Mouse (Mus musculus) layer of hippocampus, adult 11-12 months (tissue): Measurements from ENCODE around the gene Nkg7.
A peak's percentile ranks its signal among the peaks of the same experiment; 100 is the strongest.

Source experiments
- DNase-seq: peaks from one replicate; pipeline ENCODE4 v3.0.0; 2022; ENCODE audit warnings: low spot score

The Nkg7 gene

GRCm38 (mm10) chr7:43447801-43448200, 10.9 kb downstream of the Nkg7 start:
- no peak for DNase-seq

GRCm38 (mm10) chr7:43448246-43448645, 11.4 kb downstream of the Nkg7 start:
- no peak for DNase-seq

GRCm38 (mm10) chr7:43449811-43450210, 12.9 kb downstream of the Nkg7 start:
- DNase-seq = no peak

DNA sequence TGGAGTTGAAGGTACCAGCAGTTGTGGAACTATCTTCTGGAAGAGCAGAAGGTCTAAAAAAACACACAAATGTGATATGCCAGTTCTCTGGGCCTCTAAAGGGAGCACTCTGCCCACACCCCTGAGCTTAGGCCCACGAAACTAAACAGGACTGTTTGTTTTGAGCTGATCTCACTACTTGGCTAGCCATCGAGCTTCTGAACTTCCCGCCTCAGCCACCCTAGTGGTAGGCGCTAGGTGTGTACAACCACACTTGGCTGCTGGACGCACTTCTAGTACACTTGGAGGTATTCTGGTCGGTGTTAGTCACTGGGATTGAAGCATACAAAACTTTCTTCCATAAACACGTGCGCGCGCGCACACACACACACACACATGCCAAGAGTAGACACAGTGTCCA, 14.9 kb downstream of the Nkg7 start:
- DNase-seq = no peak

DNA sequence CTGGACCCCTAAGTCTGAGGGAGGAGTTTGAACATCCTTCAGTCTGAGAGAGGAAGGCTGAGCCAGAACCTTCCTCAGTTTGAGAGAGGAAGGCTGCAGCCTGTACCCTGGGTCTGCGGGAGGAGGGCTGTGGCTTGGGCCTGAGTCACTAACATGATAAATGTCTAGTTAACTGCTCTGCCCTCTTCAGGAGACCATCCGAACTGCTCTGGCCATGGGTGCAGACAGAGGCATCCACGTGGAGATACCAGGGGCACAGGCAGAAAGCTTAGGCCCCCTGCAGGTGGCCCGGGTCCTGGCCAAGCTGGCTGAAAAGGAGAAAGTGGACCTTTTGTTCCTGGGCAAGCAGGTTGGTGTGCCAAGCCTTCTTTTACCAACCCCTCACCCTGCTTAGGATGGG, 15.7 kb downstream of the Nkg7 start:
- DNase-seq = no peak

DNA sequence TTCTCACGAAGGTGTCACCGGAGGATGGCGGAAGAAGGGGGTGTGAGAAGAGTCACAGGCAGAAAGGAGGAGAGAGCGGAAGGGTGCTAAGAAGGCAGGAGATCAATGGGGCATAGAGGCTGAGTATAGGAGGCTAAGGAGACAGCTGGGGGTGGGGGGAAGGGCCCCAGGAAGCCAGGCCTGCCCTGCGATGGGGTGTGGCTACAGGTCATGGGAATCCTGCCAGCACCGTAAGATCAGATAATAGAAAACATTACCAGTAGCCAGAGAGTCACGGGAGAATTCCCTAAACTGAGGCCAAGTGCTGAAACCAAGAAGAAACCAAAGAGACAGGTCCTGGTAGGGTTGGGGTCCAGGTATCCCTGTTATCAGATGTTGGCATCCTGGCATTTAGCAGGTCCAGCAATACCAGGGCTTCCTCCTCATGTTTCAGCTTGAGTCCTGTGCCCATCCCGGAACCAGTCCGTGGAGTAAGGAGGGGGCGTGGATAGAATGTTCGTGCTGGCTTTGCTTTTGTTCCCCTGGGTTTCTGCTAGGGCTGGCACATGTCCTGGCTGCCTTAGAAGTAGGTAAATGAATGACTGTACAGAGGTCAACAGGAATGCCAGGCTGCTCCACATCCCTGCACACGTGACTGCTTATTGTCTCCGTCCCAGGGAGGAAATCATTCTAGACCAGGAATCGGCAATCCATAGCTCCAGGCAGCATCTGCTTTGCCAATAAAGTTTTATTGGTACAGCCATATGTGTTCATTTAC, 16.9 kb downstream of the Nkg7 start:
- no peak for DNase-seq

DNA sequence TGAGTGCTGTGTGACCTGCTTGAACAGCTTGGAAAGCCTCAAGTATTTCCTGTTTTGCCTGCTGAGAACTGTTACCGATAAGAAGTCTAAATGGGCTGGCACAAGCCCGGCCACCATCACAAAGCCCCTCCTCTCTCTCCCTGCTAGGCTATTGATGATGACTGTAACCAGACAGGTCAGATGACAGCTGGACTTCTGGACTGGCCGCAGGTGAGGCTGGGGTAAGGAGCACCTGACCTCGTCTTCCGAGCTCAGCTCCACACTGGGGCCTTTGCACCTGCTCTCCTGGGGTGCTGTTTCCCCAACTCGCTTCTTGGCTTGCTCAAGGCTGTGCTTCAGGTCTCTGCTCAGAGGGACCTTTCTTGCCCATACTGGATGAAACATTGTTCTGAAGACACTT, 17.5 kb downstream of the Nkg7 start:
- DNase-seq = no peak

- DNase-seq = no peak
Observed at GRCm38 (mm10) chr7:43462851-43463250, 26.0 kb downstream of the Nkg7 start, which contains the start of gene Vsig10l. TSS of gene Vsig10l (plus strand) at chr7:43463151.

GRCm38 (mm10) chr7:43463976-43464375, 27.1 kb downstream of the Nkg7 start:
- DNase-seq = no peak

DNA sequence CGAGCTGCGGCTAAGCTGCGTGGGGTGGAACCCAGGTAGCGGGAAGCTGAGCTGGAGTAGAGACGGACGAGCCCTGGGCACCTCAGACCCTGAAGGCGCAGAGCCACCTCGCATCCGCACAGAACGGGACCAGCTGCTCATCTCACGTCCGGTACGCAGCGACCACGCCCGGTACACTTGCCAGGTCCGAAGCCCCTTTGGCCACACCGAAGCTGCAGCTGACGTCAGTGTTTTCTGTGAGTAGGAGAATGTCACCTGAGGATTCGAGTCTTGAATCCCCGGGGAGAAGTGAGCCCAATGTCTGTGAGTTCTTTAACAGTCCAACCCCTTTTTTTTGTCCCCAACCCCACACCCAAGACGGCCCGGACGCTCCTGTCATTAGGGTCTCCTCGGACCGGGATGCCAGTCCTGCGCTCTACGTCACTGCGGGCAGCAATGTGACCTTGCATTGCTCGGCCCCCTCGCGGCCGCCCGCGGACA, 28.0 kb downstream of the Nkg7 start:
- DNase-seq = no peak

DNA sequence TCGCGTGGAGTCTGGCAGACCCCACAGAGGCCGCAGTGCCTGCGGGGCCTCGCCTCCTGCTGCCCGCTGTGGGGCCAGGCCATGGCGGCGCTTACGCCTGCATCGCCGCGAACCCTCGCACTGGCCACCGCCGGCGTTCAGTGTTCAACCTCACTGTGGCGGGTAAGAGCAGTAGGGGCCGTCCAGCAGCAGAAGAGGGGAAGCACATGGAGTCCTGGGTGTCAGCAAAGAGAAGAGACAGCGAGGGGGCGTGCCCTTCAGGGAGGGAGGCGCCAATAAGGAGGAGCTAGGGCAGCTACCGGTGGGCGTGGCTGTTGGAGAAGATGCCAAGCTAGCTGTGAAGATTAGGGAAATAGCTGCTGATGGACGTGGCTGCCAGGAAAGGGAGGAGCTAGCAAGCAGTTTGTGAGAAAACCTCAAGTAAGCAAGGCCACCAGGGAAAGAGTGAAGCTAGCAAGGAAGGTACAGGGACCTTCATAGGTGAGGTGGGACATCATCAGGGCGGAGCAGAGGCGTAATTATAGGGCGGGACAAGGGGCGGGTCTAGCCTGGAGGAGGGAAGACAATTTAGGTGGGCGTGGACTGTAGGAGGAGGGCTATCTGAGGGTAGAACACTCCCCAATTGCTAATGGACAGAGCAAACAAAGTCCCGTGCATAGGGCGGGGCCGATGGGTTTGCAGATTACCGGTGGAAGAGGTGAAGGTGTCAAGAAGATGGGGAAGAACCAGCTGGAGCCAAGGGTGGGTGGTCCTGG, 28.6 kb downstream of the Nkg7 start:
- DNase-seq = peak; percentile 83

DNA sequence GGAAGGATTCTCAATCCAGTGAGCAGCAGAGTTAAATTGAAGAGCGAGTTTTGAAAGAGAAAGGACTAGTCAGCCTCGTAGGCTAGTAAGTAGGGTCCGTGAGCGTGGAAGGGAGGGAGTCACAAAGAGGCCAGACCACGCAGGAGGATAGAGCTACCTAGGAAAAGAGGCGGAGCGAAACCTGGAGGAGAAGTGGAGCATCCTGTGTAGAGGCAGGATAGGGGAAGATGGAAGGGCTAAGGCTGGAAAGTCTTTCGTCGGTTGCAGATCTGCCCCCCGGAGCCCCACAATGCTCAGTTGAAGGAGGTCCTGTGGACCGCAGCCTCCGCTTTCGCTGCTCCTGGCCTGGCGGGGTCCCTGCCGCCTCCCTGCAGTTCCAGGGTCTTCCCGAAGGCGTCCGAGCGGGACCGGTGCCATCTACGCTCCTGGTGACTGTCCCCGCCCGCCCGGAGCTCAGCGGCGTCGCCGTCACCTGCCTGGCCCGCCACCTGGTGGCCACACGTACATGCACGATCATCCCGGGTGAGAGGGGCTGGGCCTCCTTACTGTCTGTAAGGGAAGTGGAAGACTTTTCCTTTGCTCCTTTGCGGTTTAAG, 29.3 kb downstream of the Nkg7 start:
- DNase-seq = peak; percentile 72

DNA sequence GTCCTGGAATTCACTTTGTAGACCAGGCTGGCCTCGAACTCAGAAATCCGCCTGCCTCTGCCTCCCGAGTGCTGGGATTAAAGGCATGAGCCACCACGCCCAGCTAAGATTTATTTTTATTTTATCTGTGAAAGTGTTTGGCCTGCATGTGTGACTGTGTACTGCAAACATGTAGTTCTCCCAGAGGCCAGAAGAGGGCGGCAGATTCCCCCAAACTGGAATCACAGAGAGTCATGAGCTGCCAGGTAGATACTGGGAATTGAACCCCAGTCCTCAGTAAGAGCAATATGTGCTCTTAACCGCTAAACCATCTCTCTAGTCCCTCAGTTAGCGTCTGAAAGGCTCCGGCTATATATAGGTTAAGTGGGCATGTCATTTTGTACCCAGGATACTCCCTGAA, 33.5 kb downstream of the Nkg7 start:
- DNase-seq = peak; percentile 35

- DNase-seq = no peak
Observed at GRCm38 (mm10) chr7:43475706-43476105, 38.8 kb downstream of the Nkg7 start.

- no peak for DNase-seq
Observed at GRCm38 (mm10) chr7:43476376-43476775, 39.5 kb downstream of the Nkg7 start.

DNA sequence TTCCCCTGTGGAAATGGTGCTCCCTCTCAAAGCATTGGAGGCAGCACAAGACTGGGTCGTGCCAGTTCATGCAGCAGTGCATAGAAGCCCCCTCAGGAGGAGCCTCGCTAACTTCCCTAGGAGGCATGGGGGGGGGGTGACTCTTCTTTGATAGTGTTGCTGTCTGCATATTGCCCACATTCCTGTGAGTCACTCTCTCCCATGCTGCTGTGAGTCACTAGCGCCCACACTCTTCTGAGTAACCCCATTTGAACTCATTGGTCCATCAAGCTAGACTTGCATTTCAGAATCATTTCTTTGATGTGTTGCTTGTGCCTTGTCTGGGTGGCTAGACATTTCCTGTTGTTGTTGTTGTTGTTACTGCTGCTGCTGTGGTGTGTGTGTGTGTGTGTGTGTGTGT, 44.3 kb downstream of the Nkg7 start:
- DNase-seq = peak; percentile 57

- DNase-seq = no peak
Observed at GRCm38 (mm10) chr7:43482090-43482716, 45.3 kb downstream of the Nkg7 start.

GRCm38 (mm10) chr7:43483236-43483635, 46.4 kb downstream of the Nkg7 start:
- no peak for DNase-seq
